Mouse (Mus musculus): ENCODE results near the gene Obscn. TPM values are rescaled to one million over a fixed set of nuclear protein-coding genes. Genes with fewer than 3 reads are reported as not detected.

The Obscn gene
- 0.60 and 0.66 TPM in 2 replicates for polyA plus RNA-seq (2015; fragmentation: Nextera tagmentation; extraction: Ambion mirVana)

DNA sequence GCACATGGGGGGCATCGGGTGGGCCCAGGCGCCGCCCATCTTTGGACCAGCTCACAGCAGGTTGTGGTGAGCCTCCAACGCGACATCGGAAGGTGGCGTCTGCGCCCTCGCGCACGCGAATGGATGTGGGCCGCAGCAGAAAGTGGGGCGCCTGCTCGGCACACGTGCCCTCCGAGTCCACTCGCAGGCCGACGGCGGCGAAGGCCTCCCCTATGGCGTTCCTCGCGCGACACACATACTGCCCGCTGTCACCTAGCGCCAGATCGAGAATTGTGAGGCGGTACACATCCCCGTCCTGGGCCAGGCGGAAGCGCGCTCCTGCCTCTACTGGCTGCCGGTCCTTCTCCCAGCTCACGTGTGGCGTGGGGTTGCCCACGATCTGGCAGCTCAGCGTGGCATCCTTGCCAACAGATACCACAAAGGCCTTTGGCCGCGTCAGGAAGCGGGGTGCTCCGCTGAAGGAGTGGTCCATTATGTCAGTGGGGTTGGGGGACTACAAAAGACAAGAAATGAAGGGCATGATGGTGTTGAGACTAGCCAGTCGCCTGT lies at the start of gene Obscn:
Obscn (minus strand) TSS at position 499 of the 549 bp plus-strand sequence.
- no peaks in the 10 kb centered on the region for H3K36me3 ChIP-seq
- peaks cover 17% of the 10 kb centered on the region for H3K4me1 ChIP-seq
- peak within 1 kb of the TSS; percentile 36 for H3K4me3 ChIP-seq (replicated peaks)
- no peak for ATAC-seq (replicated peaks; ENCODE audit: low FRiP score)
- 16% methylated on average over 44 of the region's 44 CpGs for WGBS
- H3K27ac ChIP-seq: no peak within 1 kb of the TSS
- H3K27me3 ChIP-seq: peaks cover 76% of the 10 kb centered on the region
- H3K9me3 ChIP-seq (replicated peaks): no peaks in the 10 kb centered on the region
- no peak within 1 kb of the TSS for H3K9ac ChIP-seq
- H3K4me2 ChIP-seq: peak within 1 kb of the TSS; percentile 54

DNA sequence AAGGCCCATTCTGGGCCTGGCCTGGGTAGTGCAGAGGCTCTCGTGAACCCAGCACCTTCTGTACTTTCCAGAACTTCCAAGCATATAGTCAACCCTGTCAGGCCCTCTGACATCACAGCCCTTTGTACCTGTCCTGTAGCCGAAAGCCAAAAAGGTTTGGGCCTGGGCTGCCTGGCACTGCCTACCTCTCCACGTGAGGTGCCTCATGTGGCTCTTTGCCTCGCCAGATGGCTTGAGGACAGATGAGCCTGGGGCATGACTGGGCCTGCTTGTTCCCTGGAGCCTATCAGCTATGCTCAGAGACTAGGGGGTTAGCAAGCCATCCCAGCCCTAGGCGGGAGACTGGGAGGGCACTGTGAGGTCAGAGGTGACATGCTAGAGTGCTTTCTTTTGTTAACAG lies 49.3 kb upstream of the Obscn start:
- Histone ChIP-seq H3K27me3 (no peaks in the 10 kb centered on the region), H3K9ac (no peak overlapping the region), H3K9me3 (replicated peaks) (no peaks in the 10 kb centered on the region), H3K4me1 (peaks cover 10% of the 10 kb centered on the region), H3K36me3 (peaks cover 40% of the 10 kb centered on the region), H3K4me3 (replicated peaks) (no peak overlapping the region), H3K4me2 (no peak overlapping the region), H3K27ac (no peak overlapping the region)
- WGBS: 82% methylated on average over 5 of the region's 5 CpGs
- no peak for ATAC-seq (replicated peaks; ENCODE audit: low FRiP score)

DNA sequence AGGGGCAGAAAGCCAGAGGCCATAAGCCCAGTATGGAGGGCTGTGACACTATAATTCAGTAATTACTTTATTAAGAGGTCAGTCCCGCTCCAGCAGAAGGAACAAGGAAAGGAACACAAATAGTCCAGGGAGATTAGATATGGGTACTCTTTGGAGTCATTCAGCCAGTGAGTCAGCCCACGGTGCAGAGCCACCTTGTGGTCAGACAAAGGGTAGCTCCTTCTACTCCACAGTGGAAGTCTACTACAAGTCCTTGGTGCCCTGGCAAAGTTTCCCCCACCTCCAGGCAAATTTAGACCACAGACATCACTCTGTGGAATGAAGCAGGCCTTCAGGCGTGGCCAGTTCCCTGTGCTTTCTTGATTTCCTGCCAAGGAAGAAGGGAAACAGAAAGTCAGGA lies 47.6 kb upstream of the Obscn start:
- Histone ChIP-seq H3K27me3 (peaks cover 12% of the 10 kb centered on the region), H3K9ac (no peak overlapping the region), H3K36me3 (peaks cover 40% of the 10 kb centered on the region), H3K4me3 (replicated peaks) (no peak overlapping the region), H3K9me3 (replicated peaks) (no peaks in the 10 kb centered on the region), H3K4me1 (peaks cover 10% of the 10 kb centered on the region), H3K4me2 (no peak overlapping the region), H3K27ac (no peak overlapping the region)
- 0 out of 2 replicates have a peak, but pooled peaks have one; percentile 38 for ATAC-seq (replicated peaks; ENCODE audit: low FRiP score)
- 30% methylated on average over 3 of the region's 3 CpGs for WGBS

DNA sequence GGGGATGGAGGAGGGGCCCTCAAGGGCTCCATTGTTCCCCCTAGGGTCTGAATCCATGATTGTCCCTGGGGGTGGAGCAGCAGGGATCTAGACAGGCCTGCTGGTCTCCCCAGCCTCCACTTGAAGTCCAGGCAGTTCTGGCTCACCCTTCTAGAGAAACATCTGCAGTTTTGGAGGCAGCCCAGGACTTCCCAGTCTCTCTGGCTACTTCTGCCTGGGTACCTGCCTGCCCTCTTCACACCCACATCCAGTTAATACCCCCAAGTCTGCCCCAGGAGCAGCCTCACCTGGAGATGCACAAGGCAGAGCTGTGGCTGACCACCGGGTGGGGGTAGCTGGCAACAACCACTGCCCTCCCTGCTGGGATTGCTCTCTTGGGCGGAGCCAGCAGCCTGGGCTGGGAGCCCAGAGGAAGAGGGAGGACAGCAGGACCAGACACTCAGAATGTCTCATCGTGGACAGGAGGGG lies 46.7 kb upstream of the Obscn start, which contains the start of gene Gjc2:
Gjc2 (minus strand) TSS at position 350 of the 468 bp plus-strand sequence.
- H3K9ac ChIP-seq: no peak within 1 kb of the TSS
- no peak within 1 kb of the TSS for H3K27ac ChIP-seq
- H3K4me2 ChIP-seq: no peak within 1 kb of the TSS
- no peaks in the 10 kb centered on the region for H3K9me3 ChIP-seq (replicated peaks)
- ATAC-seq (replicated peaks; ENCODE audit: low FRiP score): no peak
- peaks cover 10% of the 10 kb centered on the region for H3K4me1 ChIP-seq
- no peak within 1 kb of the TSS for H3K4me3 ChIP-seq (replicated peaks)
- WGBS: 39% methylated on average over 3 of the region's 3 CpGs
- H3K36me3 ChIP-seq: peaks cover 40% of the 10 kb centered on the region
- H3K27me3 ChIP-seq: peaks cover 22% of the 10 kb centered on the region

DNA sequence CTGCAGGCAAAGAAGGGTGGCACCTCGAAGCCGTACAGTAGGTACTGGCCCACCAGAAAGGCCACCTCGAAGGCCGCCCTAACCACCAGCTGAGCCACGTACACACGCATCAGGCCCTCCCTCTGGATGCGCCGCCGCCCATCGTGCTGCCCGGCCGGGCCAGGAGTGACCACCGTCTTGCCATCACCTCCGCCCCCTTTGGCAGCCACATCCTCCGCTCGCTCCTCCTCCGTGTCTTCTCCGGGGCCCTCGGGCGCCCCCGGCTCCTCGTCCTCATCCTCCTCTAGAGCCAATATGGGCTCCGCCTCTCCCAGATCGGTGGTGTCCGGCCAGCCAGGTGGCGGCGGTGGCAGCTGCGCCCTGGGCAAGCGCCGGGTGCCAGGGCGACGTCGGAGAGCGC lies 40.7 kb upstream of the Obscn start:
- H3K4me1 ChIP-seq: peaks cover 11% of the 10 kb centered on the region
- peak overlapping the region; percentile 52 for H3K4me2 ChIP-seq
- H3K9ac ChIP-seq: no peak overlapping the region
- 5% methylated on average over 33 of the region's 34 CpGs for WGBS
- peak overlapping the region; percentile 29 for H3K4me3 ChIP-seq (replicated peaks)
- H3K36me3 ChIP-seq: no peaks in the 10 kb centered on the region
- H3K9me3 ChIP-seq (replicated peaks): no peaks in the 10 kb centered on the region
- H3K27me3 ChIP-seq: peaks cover 69% of the 10 kb centered on the region
- ATAC-seq (replicated peaks; ENCODE audit: low FRiP score): no peak
- H3K27ac ChIP-seq: no peak overlapping the region

DNA sequence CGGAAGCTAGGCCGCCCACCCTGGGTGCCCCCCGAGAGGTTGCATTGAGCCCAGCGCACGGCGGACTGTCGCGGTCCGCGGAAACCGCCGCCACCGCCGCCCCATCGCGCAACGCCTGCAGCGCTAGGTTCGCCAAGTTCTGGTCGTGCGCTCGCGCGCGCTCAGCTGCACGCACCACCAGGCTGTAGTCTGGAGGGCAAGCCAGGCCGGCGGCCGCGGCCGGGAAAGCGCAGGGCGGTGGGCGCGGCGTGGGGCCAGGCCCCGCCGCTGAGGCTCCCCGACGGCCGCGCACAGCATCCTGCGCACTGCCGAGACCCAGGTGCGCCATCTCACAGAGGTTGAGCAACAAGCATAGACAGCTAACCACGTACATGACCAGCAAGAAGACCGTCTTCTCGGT lies 40.3 kb upstream of the Obscn start:
- ATAC-seq (replicated peaks; ENCODE audit: low FRiP score): no peak
- WGBS: 2% methylated on average over 48 of the region's 48 CpGs
- H3K4me1 ChIP-seq: peaks cover 11% of the 10 kb centered on the region
- peak overlapping the region; percentile 52 for H3K4me2 ChIP-seq
- H3K36me3 ChIP-seq: no peaks in the 10 kb centered on the region
- H3K27me3 ChIP-seq: peaks cover 69% of the 10 kb centered on the region
- no peak overlapping the region for H3K27ac ChIP-seq
- peak overlapping the region; percentile 29 for H3K4me3 ChIP-seq (replicated peaks)
- no peaks in the 10 kb centered on the region for H3K9me3 ChIP-seq (replicated peaks)
- H3K9ac ChIP-seq: no peak overlapping the region

DNA sequence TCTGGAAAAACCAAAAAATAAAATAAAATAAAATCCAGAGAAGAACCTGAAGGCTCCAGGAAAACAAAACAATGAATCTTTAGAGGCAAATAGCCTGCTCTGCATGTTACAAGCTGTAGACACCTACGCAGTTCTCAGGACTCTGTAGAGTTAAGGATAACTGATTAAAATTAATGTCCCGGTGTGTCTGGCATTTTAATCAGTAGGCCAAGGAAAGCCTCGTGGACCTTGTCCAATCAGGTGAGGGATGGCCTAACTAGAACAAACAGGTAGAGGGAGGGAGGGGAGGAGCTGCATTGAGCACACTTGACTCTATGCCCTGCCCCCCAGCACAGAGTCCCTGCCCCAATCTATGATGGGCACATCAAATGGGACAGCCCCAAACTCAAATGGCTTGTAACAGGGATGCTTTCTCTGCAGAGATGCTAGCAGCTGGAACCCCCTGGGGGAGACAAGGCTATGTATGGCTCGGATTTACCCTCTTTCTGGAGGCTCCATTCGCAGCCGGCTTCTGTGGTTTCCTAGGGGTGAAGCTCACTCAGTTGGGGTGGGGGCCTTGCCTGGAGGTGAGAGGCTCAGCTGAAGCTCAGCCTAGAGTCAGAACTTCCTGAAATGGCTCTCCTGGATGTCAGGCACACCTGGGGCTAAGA lies 38.1 kb upstream of the Obscn start:
- WGBS: 52% methylated on average over 6 of the region's 6 CpGs
- Histone ChIP-seq H3K27me3 (peaks cover 61% of the 10 kb centered on the region), H3K4me2 (no peak overlapping the region), H3K4me3 (replicated peaks) (no peak overlapping the region), H3K36me3 (no peaks in the 10 kb centered on the region), H3K9ac (no peak overlapping the region), H3K27ac (no peak overlapping the region), H3K4me1 (peaks cover 11% of the 10 kb centered on the region), H3K9me3 (replicated peaks) (no peaks in the 10 kb centered on the region)
- ATAC-seq (replicated peaks; ENCODE audit: low FRiP score): no peak

DNA sequence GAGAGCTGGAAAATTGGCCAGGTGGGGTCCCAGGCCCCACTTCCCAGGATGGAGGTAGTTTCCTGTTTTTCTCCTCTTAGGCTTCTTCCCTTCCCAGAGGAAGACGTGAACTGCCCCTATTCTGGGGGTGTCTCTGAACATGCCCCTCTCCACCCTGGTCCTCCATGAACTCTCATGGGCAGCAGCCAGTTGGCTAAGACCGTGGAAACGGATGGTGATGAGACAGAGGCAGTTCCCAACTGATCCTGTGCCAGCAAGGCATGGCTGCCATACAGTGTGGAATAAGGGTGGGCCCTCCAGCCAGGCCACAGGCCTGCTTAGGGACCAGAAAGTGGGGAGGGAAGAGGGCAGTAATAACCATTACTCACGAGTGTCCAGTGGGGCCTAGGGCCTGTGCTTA lies 34.3 kb upstream of the Obscn start:
- ATAC-seq (replicated peaks; ENCODE audit: low FRiP score): no peak
- H3K4me3 ChIP-seq (replicated peaks): no peak overlapping the region
- no peaks in the 10 kb centered on the region for H3K36me3 ChIP-seq
- no peak overlapping the region for H3K4me2 ChIP-seq
- peaks cover 24% of the 10 kb centered on the region for H3K27me3 ChIP-seq
- H3K9ac ChIP-seq: no peak overlapping the region
- H3K27ac ChIP-seq: no peak overlapping the region
- H3K4me1 ChIP-seq: no peaks in the 10 kb centered on the region
- WGBS: 83% methylated on average over 4 of the region's 4 CpGs
- no peaks in the 10 kb centered on the region for H3K9me3 ChIP-seq (replicated peaks)

DNA sequence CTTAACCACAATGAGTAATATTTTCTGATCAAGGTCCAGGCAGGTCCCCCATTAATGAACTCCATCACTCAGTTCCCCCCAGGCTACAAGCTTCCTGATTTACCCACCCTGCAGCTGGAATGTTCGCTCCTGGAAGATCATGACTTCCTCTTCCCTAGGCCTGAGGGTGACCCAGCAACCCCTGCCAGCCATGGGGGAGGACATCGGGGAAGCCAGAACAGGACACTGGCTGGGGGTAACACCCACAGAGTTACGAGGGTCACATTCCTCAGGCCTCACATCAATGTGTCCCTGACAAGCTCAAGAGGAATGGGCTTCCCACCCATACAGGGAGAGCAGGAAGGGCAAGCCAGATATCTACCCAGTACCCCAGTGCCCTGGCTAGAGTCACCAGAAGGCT lies 33.6 kb upstream of the Obscn start:
- peaks cover 16% of the 10 kb centered on the region for H3K27me3 ChIP-seq
- no peak for ATAC-seq (replicated peaks; ENCODE audit: low FRiP score)
- H3K4me2 ChIP-seq: no peak overlapping the region
- no peaks in the 10 kb centered on the region for H3K36me3 ChIP-seq
- no peak overlapping the region for H3K4me3 ChIP-seq (replicated peaks)
- H3K9me3 ChIP-seq (replicated peaks): no peaks in the 10 kb centered on the region
- H3K27ac ChIP-seq: no peak overlapping the region
- 42% methylated on average over 3 of the region's 3 CpGs for WGBS
- H3K9ac ChIP-seq: no peak overlapping the region
- H3K4me1 ChIP-seq: peaks cover under 1% of the 10 kb centered on the region; the same call in 1 of the 2 replicates

DNA sequence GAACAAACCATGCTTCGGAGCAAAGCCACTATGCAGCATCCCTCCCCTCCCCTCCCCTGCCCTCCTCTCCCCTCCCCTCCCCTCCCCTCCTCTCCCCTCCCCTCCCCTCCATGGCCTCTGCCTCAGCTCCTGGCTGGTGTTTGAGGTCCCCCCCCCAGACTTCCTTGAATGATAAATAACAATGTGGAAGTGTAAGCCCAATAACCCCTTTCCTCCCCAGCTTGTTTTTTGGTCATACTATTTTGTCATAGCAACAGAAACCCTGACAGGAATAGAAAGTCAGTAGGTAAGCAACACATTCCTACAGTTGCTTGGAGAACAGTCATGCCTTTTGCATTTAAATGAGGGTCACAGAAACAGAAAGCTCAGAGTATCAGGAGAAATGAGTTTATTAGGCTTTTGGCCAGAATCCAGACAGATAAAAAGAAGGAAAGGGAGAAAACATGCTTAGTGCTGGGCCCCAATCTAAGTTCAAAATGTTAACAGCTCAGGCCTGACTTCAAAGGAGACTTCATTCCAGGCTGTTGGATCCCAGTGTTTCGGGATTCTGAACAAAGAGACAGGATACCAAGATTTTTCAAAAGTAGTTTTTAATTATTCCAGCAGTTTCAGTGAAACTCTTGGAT lies 29.5 kb upstream of the Obscn start:
- H3K9me3 ChIP-seq (replicated peaks): no peaks in the 10 kb centered on the region
- H3K4me2 ChIP-seq: no peak overlapping the region
- H3K27ac ChIP-seq: peak overlapping the region; percentile 54
- H3K9ac ChIP-seq: no peak overlapping the region
- no peak overlapping the region for H3K4me3 ChIP-seq (replicated peaks)
- H3K27me3 ChIP-seq: no peaks in the 10 kb centered on the region
- no peaks in the 10 kb centered on the region for H3K36me3 ChIP-seq
- H3K4me1 ChIP-seq: peaks cover 21% of the 10 kb centered on the region
- no peak for ATAC-seq (replicated peaks; ENCODE audit: low FRiP score)
- 50% methylated on average over 2 of the region's 2 CpGs for WGBS

DNA sequence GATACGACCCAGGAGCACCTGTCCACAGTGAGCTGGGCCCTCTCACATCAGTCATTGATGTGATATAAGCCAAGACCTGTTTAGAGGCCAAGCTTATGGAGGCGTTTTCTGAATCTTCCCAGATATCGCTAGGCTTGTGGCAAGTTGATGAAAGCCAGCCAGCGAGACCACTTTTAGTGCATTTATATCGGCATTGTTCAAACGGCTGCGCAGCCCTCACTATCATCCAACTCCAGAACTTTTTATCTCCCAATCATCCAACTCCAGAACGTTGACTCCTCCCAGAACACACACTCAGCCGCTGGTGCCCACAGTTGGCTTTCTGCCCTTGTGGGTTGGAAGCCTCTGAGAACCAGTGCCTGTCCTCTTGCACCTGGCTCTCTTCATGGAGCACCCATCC lies 28.2 kb upstream of the Obscn start:
- Histone ChIP-seq H3K27ac (peak overlapping the region; percentile 99), H3K4me2 (peak overlapping the region; percentile 66), H3K27me3 (no peaks in the 10 kb centered on the region), H3K36me3 (no peaks in the 10 kb centered on the region), H3K4me1 (peaks cover 21% of the 10 kb centered on the region), H3K9ac (no peak overlapping the region), H3K9me3 (replicated peaks) (no peaks in the 10 kb centered on the region), H3K4me3 (replicated peaks) (peak overlapping the region; percentile 71)
- no peak for ATAC-seq (replicated peaks; ENCODE audit: low FRiP score)
- WGBS: 86% methylated on average over 9 of the region's 9 CpGs
